Mouse (Mus musculus): ENCODE data around the gene Wdr34. TPM values are rescaled to one million over a fixed set of nuclear protein-coding genes. Genes with fewer than 3 reads are reported as not detected.

Gene Wdr34
- polyA plus RNA-seq, 1 experiment from 2014 or later: 43.1 TPM

- ATAC-seq (ENCODE audit: insufficient number of reproducible peaks, insufficient read depth, low FRiP score, low TSS enrichment, low read depth): no peak
- no peak overlapping the region for H3K4me3 ChIP-seq (replicated peaks)
- H3K27ac ChIP-seq: no peak overlapping the region
- H3K9me3 ChIP-seq: no peaks in the 10 kb centered on the region
- no peak overlapping the region for H3K9ac ChIP-seq (replicated peaks)
- no peak overlapping the region for H3K4me2 ChIP-seq
- no peaks in the 10 kb centered on the region for H3K4me1 ChIP-seq (replicated peaks)
- H3K36me3 ChIP-seq: peaks cover 100% of the 10 kb centered on the region
- WGBS: 96% methylated on average over 5 of the region's 5 CpGs
- H3K27me3 ChIP-seq: no peaks in the 10 kb centered on the region
Observed at GRCm38 (mm10) chr2:30026997-30027396, 21.7 kb downstream of the Wdr34 start.

- H3K4me2 ChIP-seq: no peak overlapping the region
- H3K4me1 ChIP-seq (replicated peaks): no peaks in the 10 kb centered on the region
- H3K9me3 ChIP-seq: no peaks in the 10 kb centered on the region
- no peak overlapping the region for H3K27ac ChIP-seq
- ATAC-seq (ENCODE audit: insufficient number of reproducible peaks, insufficient read depth, low FRiP score, low TSS enrichment, low read depth): no peak
- 87% methylated on average over 4 of the region's 4 CpGs for WGBS
- no peak overlapping the region for H3K4me3 ChIP-seq (replicated peaks)
- no peak overlapping the region for H3K9ac ChIP-seq (replicated peaks)
- peaks cover 99% of the 10 kb centered on the region for H3K36me3 ChIP-seq
- H3K27me3 ChIP-seq: no peaks in the 10 kb centered on the region
Observed at GRCm38 (mm10) chr2:30025454-30025853, 23.2 kb downstream of the Wdr34 start.

- H3K27me3 ChIP-seq: no peaks in the 10 kb centered on the region
- ATAC-seq (ENCODE audit: insufficient number of reproducible peaks, insufficient read depth, low FRiP score, low TSS enrichment, low read depth): no peak
- no peak overlapping the region for H3K4me2 ChIP-seq
- H3K36me3 ChIP-seq: peaks cover 96% of the 10 kb centered on the region
- H3K27ac ChIP-seq: no peak overlapping the region
- H3K9ac ChIP-seq (replicated peaks): no peak overlapping the region
- no peaks in the 10 kb centered on the region for H3K9me3 ChIP-seq
- no peak overlapping the region for H3K4me3 ChIP-seq (replicated peaks)
- WGBS: 89% methylated on average over 11 of the region's 11 CpGs
- H3K4me1 ChIP-seq (replicated peaks): no peaks in the 10 kb centered on the region
Observed at GRCm38 (mm10) chr2:30014326-30014966, 34.2 kb downstream of the Wdr34 start.

GRCm38 (mm10) chr2:30010840-30011281, 37.8 kb downstream of the Wdr34 start:
- H3K27ac ChIP-seq: no peak overlapping the region
- no peak for ATAC-seq (ENCODE audit: insufficient number of reproducible peaks, insufficient read depth, low FRiP score, low TSS enrichment, low read depth)
- 92% methylated on average over 8 of the region's 8 CpGs for WGBS
- H3K27me3 ChIP-seq: no peaks in the 10 kb centered on the region
- H3K4me2 ChIP-seq: no peak overlapping the region
- no peaks in the 10 kb centered on the region for H3K4me1 ChIP-seq (replicated peaks)
- H3K36me3 ChIP-seq: peaks cover 100% of the 10 kb centered on the region
- no peak overlapping the region for H3K4me3 ChIP-seq (replicated peaks)
- no peaks in the 10 kb centered on the region for H3K9me3 ChIP-seq
- H3K9ac ChIP-seq (replicated peaks): no peak overlapping the region

GRCm38 (mm10) chr2:30009101-30009500, 39.6 kb downstream of the Wdr34 start:
- H3K4me2 ChIP-seq: no peak overlapping the region
- no peaks in the 10 kb centered on the region for H3K9me3 ChIP-seq
- no peak overlapping the region for H3K9ac ChIP-seq (replicated peaks)
- no peaks in the 10 kb centered on the region for H3K27me3 ChIP-seq
- peaks cover 99% of the 10 kb centered on the region for H3K36me3 ChIP-seq
- no peak overlapping the region for H3K4me3 ChIP-seq (replicated peaks)
- ATAC-seq (ENCODE audit: insufficient number of reproducible peaks, insufficient read depth, low FRiP score, low TSS enrichment, low read depth): no peak
- no peak overlapping the region for H3K27ac ChIP-seq
- WGBS: 88% methylated on average over 1 of the region's 1 CpGs
- H3K4me1 ChIP-seq (replicated peaks): no peaks in the 10 kb centered on the region

GRCm38 (mm10) chr2:29991962-29992361, 56.7 kb downstream of the Wdr34 start:
- no peak for ATAC-seq (ENCODE audit: insufficient number of reproducible peaks, insufficient read depth, low FRiP score, low TSS enrichment, low read depth)
- Histone ChIP-seq H3K9me3 (no peaks in the 10 kb centered on the region), H3K4me1 (replicated peaks) (no peaks in the 10 kb centered on the region), H3K36me3 (peaks cover 99% of the 10 kb centered on the region), H3K4me2 (no peak overlapping the region), H3K4me3 (replicated peaks) (no peak overlapping the region), H3K27me3 (no peaks in the 10 kb centered on the region), H3K9ac (replicated peaks) (no peak overlapping the region), H3K27ac (no peak overlapping the region)
- WGBS: 68% methylated on average over 2 of the region's 2 CpGs

Small RNA genes lying within 50 kb of the gene (microRNA-seq; reads per million reads assigned to microRNA genes)
- not detected for gene Mir6997

Other genes with a start within 250 kb of the Wdr34 start
- 15.4 and 15.7 TPM in 2 replicates for gene Slc27a4, start 246.2 kb downstream of the Wdr34 start, polyA plus RNA-seq (2016; fragmentation: Nextera tagmentation; extraction: Ambion mirVana)
- gene Urm1, start 228.8 kb downstream of the Wdr34 start, polyA plus RNA-seq (2016; fragmentation: Nextera tagmentation; extraction: Ambion mirVana): 21.1 and 22.0 TPM in 2 replicates
- 15.1 and 18.3 TPM in 2 replicates for gene Cercam, start 179.7 kb downstream of the Wdr34 start, polyA plus RNA-seq (2016; fragmentation: Nextera tagmentation; extraction: Ambion mirVana)
- gene Odf2, start 159.7 kb downstream of the Wdr34 start, polyA plus RNA-seq (2016; fragmentation: Nextera tagmentation; extraction: Ambion mirVana): 88.5 and 101 TPM in 2 replicates
- 72.5 and 76.2 TPM in 2 replicates for gene Gle1, start 113.5 kb downstream of the Wdr34 start, polyA plus RNA-seq (2016; fragmentation: Nextera tagmentation; extraction: Ambion mirVana)
- 89.3 and 90.0 TPM in 2 replicates for gene Sptan1, start 83.3 kb downstream of the Wdr34 start, polyA plus RNA-seq (2016; fragmentation: Nextera tagmentation; extraction: Ambion mirVana)
- 720 and 722 TPM in 2 replicates for gene Set, start 8.5 kb upstream of the Wdr34 start, polyA plus RNA-seq (2016; fragmentation: Nextera tagmentation; extraction: Ambion mirVana)
- 12.3 and 14.1 TPM in 2 replicates for gene Pkn3, start 28.8 kb upstream of the Wdr34 start, polyA plus RNA-seq (2016; fragmentation: Nextera tagmentation; extraction: Ambion mirVana)
- 26.0 and 28.2 TPM in 2 replicates for gene Zdhhc12, start 44.8 kb upstream of the Wdr34 start, polyA plus RNA-seq (2016; fragmentation: Nextera tagmentation; extraction: Ambion mirVana)
- gene Zer1, start 75.7 kb upstream of the Wdr34 start, polyA plus RNA-seq (2016; fragmentation: Nextera tagmentation; extraction: Ambion mirVana): 11.8 and 12.0 TPM in 2 replicates
- 11.3 and 13.1 TPM in 2 replicates for gene Tbc1d13, start 84.9 kb upstream of the Wdr34 start, polyA plus RNA-seq (2016; fragmentation: Nextera tagmentation; extraction: Ambion mirVana)
- 17.9 and 18.4 TPM in 2 replicates for gene Endog, start 122.6 kb upstream of the Wdr34 start, polyA plus RNA-seq (2016; fragmentation: Nextera tagmentation; extraction: Ambion mirVana)
- gene Spout1, start 129.6 kb upstream of the Wdr34 start, polyA plus RNA-seq (2016; fragmentation: Nextera tagmentation; extraction: Ambion mirVana): 84.5 and 90.7 TPM in 2 replicates
- 8.2 and 8.7 TPM in 2 replicates for gene Kyat1, start 157.0 kb upstream of the Wdr34 start, polyA plus RNA-seq (2016; fragmentation: Nextera tagmentation; extraction: Ambion mirVana)
- 33.5 and 37.5 TPM in 2 replicates for gene Lrrc8a, start 188.8 kb upstream of the Wdr34 start, polyA plus RNA-seq (2016; fragmentation: Nextera tagmentation; extraction: Ambion mirVana)
- gene Gm28035, start 191.7 kb upstream of the Wdr34 start, polyA plus RNA-seq (2016; fragmentation: Nextera tagmentation; extraction: Ambion mirVana): 0.40 TPM in 1 of 2 replicates, not detected in the other
- gene Phyhd1, start 217.3 kb upstream of the Wdr34 start, polyA plus RNA-seq (2016; fragmentation: Nextera tagmentation; extraction: Ambion mirVana): 2.6 and 3.6 TPM in 2 replicates
- not detected in 2 replicates for gene Gm28038, start 232.2 kb upstream of the Wdr34 start, polyA plus RNA-seq (2016; fragmentation: Nextera tagmentation; extraction: Ambion mirVana)
- gene Dolk, start 237.5 kb upstream of the Wdr34 start, polyA plus RNA-seq (2016; fragmentation: Nextera tagmentation; extraction: Ambion mirVana): 27.7 and 28.7 TPM in 2 replicates
- 32.0 and 41.4 TPM in 2 replicates for gene Nup188, start 237.5 kb upstream of the Wdr34 start, polyA plus RNA-seq (2016; fragmentation: Nextera tagmentation; extraction: Ambion mirVana)